Mouse (Mus musculus): ENCODE data around the gene Osbp2.

DNA sequence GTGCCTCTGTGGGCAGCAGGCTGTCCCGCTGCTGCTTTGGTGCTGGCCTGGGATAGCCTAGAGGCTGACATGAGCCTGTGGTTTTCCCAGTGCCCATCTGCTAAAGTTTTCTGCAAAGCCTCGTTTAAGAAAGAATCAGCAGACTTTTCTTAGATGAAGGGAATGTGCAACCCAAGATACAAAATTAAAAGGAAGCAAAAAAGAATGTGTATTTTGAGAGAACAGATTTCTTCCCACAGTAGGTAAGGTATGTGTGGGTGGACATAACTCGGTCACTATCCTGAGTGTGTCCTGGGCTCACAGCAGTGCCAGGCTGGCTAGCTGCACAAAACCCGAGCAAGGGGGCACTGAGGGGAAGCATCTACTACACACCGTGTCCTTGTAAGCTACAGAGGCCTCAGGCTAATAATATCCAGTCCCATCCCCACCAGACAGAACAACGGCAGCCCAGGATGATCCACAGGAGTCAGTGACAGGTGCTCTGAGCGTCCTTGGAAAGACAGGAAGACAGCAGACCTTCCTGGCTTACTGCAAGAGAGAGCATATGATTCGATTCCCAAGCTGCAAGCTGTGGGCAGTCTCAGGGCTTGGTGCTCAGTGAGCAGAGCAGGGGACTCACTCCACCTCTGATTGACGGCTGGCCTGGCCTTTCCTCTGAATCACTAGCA lies 136.1 kb downstream of the Osbp2 start:
- TF ChIP-seq GATA1 (IDR thresholded peaks at IDR 0.05; ENCODE audit: low read length): no peak
- no peak for TF ChIP-seq TAL1 (IDR thresholded peaks at IDR 0.05; ENCODE audit: low read length)
